Mouse (Mus musculus) c-Kit-positive CD71-positive TER-119-negative erythroid progenitor cells, embryonic 14.5 days (primary cell): ENCODE data around the gene Plcl1.

Experiments
- DNase-seq: peaks from one replicate; pipeline ENCODE4 v3.0.0-alpha.2; 2013; ENCODE audit warnings: low read depth

Plcl1 gene

GRCm38 (mm10) chr1:55525748-55526147, 120.0 kb downstream of the Plcl1 start:
- DNase-seq = no peak

- no peak for DNase-seq
Measured at GRCm38 (mm10) chr1:55528547-55529304, 123.0 kb downstream of the Plcl1 start.

- no peak for DNase-seq
Measured at GRCm38 (mm10) chr1:55533823-55534222, 128.1 kb downstream of the Plcl1 start.

- DNase-seq = no peak
Measured at GRCm38 (mm10) chr1:55554405-55554804, 148.7 kb downstream of the Plcl1 start.

GRCm38 (mm10) chr1:55557960-55558359, 152.2 kb downstream of the Plcl1 start:
- no peak for DNase-seq

- no peak for DNase-seq
Measured at GRCm38 (mm10) chr1:55558409-55558808, 152.7 kb downstream of the Plcl1 start.

GRCm38 (mm10) chr1:55559998-55560397, 154.3 kb downstream of the Plcl1 start:
- no peak for DNase-seq

GRCm38 (mm10) chr1:55565933-55566332, 160.2 kb downstream of the Plcl1 start:
- DNase-seq = no peak

GRCm38 (mm10) chr1:55567801-55568360, 162.2 kb downstream of the Plcl1 start:
- DNase-seq = no peak

- DNase-seq = no peak
Measured at GRCm38 (mm10) chr1:55570225-55570624, 164.5 kb downstream of the Plcl1 start.

GRCm38 (mm10) chr1:55571399-55571798, 165.7 kb downstream of the Plcl1 start:
- no peak for DNase-seq

- DNase-seq = no peak
Measured at GRCm38 (mm10) chr1:55572202-55572601, 166.5 kb downstream of the Plcl1 start.

- DNase-seq = no peak
Measured at GRCm38 (mm10) chr1:55572664-55573063, 166.9 kb downstream of the Plcl1 start.

- DNase-seq = no peak
Measured at GRCm38 (mm10) chr1:55575916-55576315, 170.2 kb downstream of the Plcl1 start.

- no peak for DNase-seq
Measured at GRCm38 (mm10) chr1:55581752-55582151, 176.0 kb downstream of the Plcl1 start.

GRCm38 (mm10) chr1:55585441-55585840, 179.7 kb downstream of the Plcl1 start:
- DNase-seq = no peak

- no peak for DNase-seq
Measured at GRCm38 (mm10) chr1:55588090-55588489, 182.4 kb downstream of the Plcl1 start.

GRCm38 (mm10) chr1:55590047-55590446, 184.3 kb downstream of the Plcl1 start:
- no peak for DNase-seq

GRCm38 (mm10) chr1:55600496-55600895, 194.8 kb downstream of the Plcl1 start:
- no peak for DNase-seq

- no peak for DNase-seq
Measured at GRCm38 (mm10) chr1:55604593-55604992, 198.9 kb downstream of the Plcl1 start.

- DNase-seq = no peak
Measured at GRCm38 (mm10) chr1:55605450-55605849, 199.7 kb downstream of the Plcl1 start.

GRCm38 (mm10) chr1:55605956-55606355, 200.2 kb downstream of the Plcl1 start:
- DNase-seq = no peak

- no peak for DNase-seq
Measured at GRCm38 (mm10) chr1:55606405-55606804, 200.7 kb downstream of the Plcl1 start.
